Mouse (Mus musculus) thymus, adult 2 months (tissue): ENCODE measurements around the gene Ccrl2. TPM values are rescaled to one million over a fixed set of nuclear protein-coding genes. Genes with fewer than 3 reads are reported as not detected.

Experiments
- DNase-seq: peaks from one replicate; pipeline ENCODE4 v3.0.0; 2021
- H3K27ac ChIP-seq: fragments of 200-500 bp; 2 replicates; pipeline ENCODE4 v1.5.1; 2012; ENCODE audit warnings: low read length, control low read depth; ENCODE audit not compliant: control insufficient read depth, insufficient read depth
- H3K27me3 ChIP-seq: fragments of 200-500 bp; 2 replicates; pipeline ENCODE4 v1.6.1; 2012; ENCODE audit warnings: mild to moderate bottlenecking, low read length, moderate library complexity, mixed read lengths; ENCODE audit not compliant: control insufficient read depth, insufficient read depth
- H3K36me3 ChIP-seq: fragments of 200-500 bp; 2 replicates; pipeline ENCODE4 v1.6.1; 2012; ENCODE audit warnings: mild to moderate bottlenecking, low read length, moderate library complexity; ENCODE audit not compliant: control insufficient read depth, insufficient read depth
- H3K4me1 ChIP-seq: fragments of 200-500 bp; replicated peaks from 2 replicates; pipeline ENCODE4 v1.6.1; 2012; ENCODE audit warnings: low read length; ENCODE audit not compliant: control insufficient read depth, insufficient read depth
- H3K4me3 ChIP-seq: fragments of 200-500 bp; 2 replicates; pipeline ENCODE4 v1.5.1; 2012; ENCODE audit warnings: mild to moderate bottlenecking, low read length, control low read depth, moderate library complexity; ENCODE audit not compliant: control insufficient read depth, insufficient read depth
- CTCF ChIP-seq: fragments of 200-500 bp; IDR thresholded peaks from 2 replicates; pipeline ENCODE4 v1.5.1; 2012; ENCODE audit warnings: mild to moderate bottlenecking, control low read depth, low read length, moderate library complexity, borderline replicate concordance; ENCODE audit not compliant: control insufficient read depth, poor library complexity, insufficient read depth; ENCODE audit errors: extremely low read depth
- POLR2A ChIP-seq: fragments of 200-500 bp; IDR thresholded peaks from 2 replicates; pipeline ENCODE4 v1.6.1; 2012; ENCODE audit warnings: mild to moderate bottlenecking, low read length, control low read depth, moderate library complexity; ENCODE audit not compliant: control insufficient read depth, poor library complexity, insufficient read depth; ENCODE audit errors: extremely low read depth
- WGBS: fragments of 180-500 bp; shearing (Covaris S2); methylation state at CpG from one replicate; pipeline ENCODE4 v1.1.7; 2018; 5-methylcytosine and 5-hydroxymethylcytosine counted together
- polyA plus RNA-seq: library from polyadenylated mRNA; depleted of rRNA; stranded (reverse); fragments of >200 nt; gene quantifications from 2 replicates; pipeline ENCODE4 v1.2.3, GENCODE M21; 2012

Ccrl2 gene
- polyA plus RNA-seq, 1 experiment = 3.6 TPM

GRCm38 (mm10) chr9:111070546-111070961 is 13.2 kb upstream of the Ccrl2 start:
- H3K27ac ChIP-seq = no peak overlapping the region
- H3K27me3 ChIP-seq = no peaks in the 10 kb centered on the region
- H3K4me3 ChIP-seq = no peak overlapping the region
- TF ChIP-seq POLR2A (no peak), CTCF (peak; percentile 56; the same call in 1 of the 2 replicates)
- peak; percentile 53 for DNase-seq
- H3K4me1 ChIP-seq = peaks cover 2% of the 10 kb centered on the region; the same call in 1 of the 2 replicates
- 20% methylated on average over 4 of the region's 4 CpGs for WGBS
- no peaks in the 10 kb centered on the region for H3K36me3 ChIP-seq

- no peak overlapping the region for H3K27ac ChIP-seq
- no peak overlapping the region for H3K4me3 ChIP-seq
- TF ChIP-seq CTCF = no peak
- TF ChIP-seq POLR2A = no peak
- no peaks in the 10 kb centered on the region for H3K27me3 ChIP-seq
- DNase-seq = no peak
- no peaks in the 10 kb centered on the region for H3K36me3 ChIP-seq
- peaks cover 2% of the 10 kb centered on the region; the same call in 1 of the 2 replicates for H3K4me1 ChIP-seq
- WGBS = 72% methylated on average over 4 of the region's 4 CpGs
Observed at GRCm38 (mm10) chr9:111067052-111067451, 9.7 kb upstream of the Ccrl2 start.

GRCm38 (mm10) chr9:111062840-111063239 is 5.5 kb upstream of the Ccrl2 start:
- H3K4me3 ChIP-seq = no peak overlapping the region
- no peak for DNase-seq
- no peak overlapping the region for H3K27ac ChIP-seq
- H3K36me3 ChIP-seq = no peaks in the 10 kb centered on the region
- H3K4me1 ChIP-seq = 0 out of 2 replicates have a peak, but pooled peaks cover 2% of the 10 kb centered on the region
- TF ChIP-seq CTCF = no peak
- TF ChIP-seq POLR2A = no peak
- H3K27me3 ChIP-seq = no peaks in the 10 kb centered on the region
- WGBS = 93% methylated on average over 5 of the region's 5 CpGs

GRCm38 (mm10) chr9:111058943-111059556 is 1.7 kb upstream of the Ccrl2 start:
- H3K4me1 ChIP-seq = peaks cover 25% of the 10 kb centered on the region
- H3K36me3 ChIP-seq = no peaks in the 10 kb centered on the region
- TF ChIP-seq CTCF (no peak), POLR2A (no peak)
- H3K27me3 ChIP-seq = peaks cover 5% of the 10 kb centered on the region; the same call in 1 of the 2 replicates
- H3K27ac ChIP-seq = no peak overlapping the region
- 30% methylated on average over 10 of the region's 10 CpGs for WGBS
- DNase-seq = no peak
- no peak overlapping the region for H3K4me3 ChIP-seq

- WGBS = 26% methylated on average over 14 of the region's 14 CpGs
- no peak overlapping the region for H3K4me3 ChIP-seq
- no peak overlapping the region for H3K27ac ChIP-seq
- peaks cover 5% of the 10 kb centered on the region; the same call in 1 of the 2 replicates for H3K27me3 ChIP-seq
- peaks cover 25% of the 10 kb centered on the region for H3K4me1 ChIP-seq
- H3K36me3 ChIP-seq = no peaks in the 10 kb centered on the region
- TF ChIP-seq CTCF (no peak), POLR2A (no peak)
- no peak for DNase-seq
Observed at GRCm38 (mm10) chr9:111057544-111058370, 438 bp upstream of the Ccrl2 start.

GRCm38 (mm10) chr9:111056519-111056797 is 861 bp downstream of the Ccrl2 start:
- peaks cover 25% of the 10 kb centered on the region for H3K4me1 ChIP-seq
- H3K4me3 ChIP-seq = peak overlapping the region; percentile 33
- under 1% methylated on average over 11 of the region's 11 CpGs for WGBS

More at GRCm38 (mm10) chr9:111056519-111056797, 861 bp downstream of the Ccrl2 start:
- peaks cover 5% of the 10 kb centered on the region; the same call in 1 of the 2 replicates for H3K27me3 ChIP-seq
- no peaks in the 10 kb centered on the region for H3K36me3 ChIP-seq
- DNase-seq = no peak
- TF ChIP-seq CTCF (no peak), POLR2A (no peak)
- no peak overlapping the region for H3K27ac ChIP-seq
